In genomic region chr12:7228124-7228523, GRCm38 (mm10) we compare ENCODE assay signal across 32 mouse cellular contexts.
A peak's percentile ranks its signal among the peaks of the same experiment; 100 is the strongest.
DNase-seq lines count a peak whose midpoint lies in the region; ATAC-seq lines count a peak whose summit lies in the region.
"Had no signal": no experiment of that assay in that cellular context is flagged by ENCODE, and none has a peak within 500 bp of the region (broad histone marks: within the 10 kb centered on the region; RNA-seq: fewer than 3 reads in every experiment).

No protein-coding gene starts in this region.

- H3K9ac ChIP-seq in forebrain, embryonic 14.5 days (ENCODE audit: low read length), result no peak overlapping the region
- H3K9ac ChIP-seq in forebrain, embryonic 16.5 days (replicated peaks; ENCODE audit: low read depth, low read length), result no peak overlapping the region
- no peak overlapping the region for H3K9ac ChIP-seq in forebrain, embryonic 13.5 days
- H3K9ac ChIP-seq: embryonic facial prominence, embryonic 15.5 days; forebrain, embryonic 15.5 days; heart, embryonic 13.5 days; hindbrain, embryonic 14.5 days; limb, embryonic 15.5 days; liver, embryonic 13.5 days; midbrain, embryonic 12.5 days; neural tube, embryonic 12.5 days; stomach, embryonic 15.5 days had no signal

- no peak overlapping the region for H3K4me3 ChIP-seq in forebrain, embryonic 14.5 days (ENCODE audit: low read depth, low read length)
- no peak overlapping the region for H3K4me3 ChIP-seq in forebrain, embryonic 16.5 days (replicated peaks; ENCODE audit: low read length)
- no peak overlapping the region for H3K4me3 ChIP-seq in forebrain, embryonic 13.5 days
- H3K4me3 ChIP-seq: embryonic facial prominence, embryonic 15.5 days; forebrain, embryonic 15.5 days; heart, adult 2 months; heart, embryonic 13.5 days; limb, embryonic 10.5 days; limb, embryonic 15.5 days; liver, embryonic 13.5 days; megakaryocyte, embryonic 14.5 days; midbrain, embryonic 12.5 days; myocyte; neural tube, embryonic 12.5 days; stomach, embryonic 15.5 days had no signal

- H3K36me3 ChIP-seq in forebrain, embryonic 14.5 days (ENCODE audit: control insufficient read depth, insufficient read depth, low read length), result no peaks in the 10 kb centered on the region
- H3K36me3 ChIP-seq in forebrain, embryonic 16.5 days (ENCODE audit: control insufficient read depth, insufficient read depth), result no peaks in the 10 kb centered on the region
- H3K36me3 ChIP-seq in forebrain, embryonic 13.5 days (ENCODE audit: poor library complexity, severe bottlenecking), result no peaks in the 10 kb centered on the region
- H3K36me3 ChIP-seq: embryonic facial prominence, embryonic 15.5 days; forebrain, embryonic 15.5 days; G1E; heart, embryonic 13.5 days; limb, embryonic 10.5 days; limb, embryonic 15.5 days; liver, embryonic 13.5 days; midbrain, embryonic 12.5 days; neural tube, embryonic 12.5 days; stomach, embryonic 15.5 days had no signal

- no peaks in the 10 kb centered on the region for H3K4me1 ChIP-seq in forebrain, embryonic 14.5 days (ENCODE audit: control insufficient read depth, insufficient read depth, low read length)
- H3K4me1 ChIP-seq in forebrain, embryonic 16.5 days (replicated peaks; ENCODE audit: control insufficient read depth, insufficient read depth, low read length), result no peaks in the 10 kb centered on the region
- H3K4me1 ChIP-seq in forebrain, embryonic 13.5 days, result no peaks in the 10 kb centered on the region
- H3K4me1 ChIP-seq: embryonic facial prominence, embryonic 15.5 days; forebrain, embryonic 15.5 days; heart, embryonic 13.5 days; limb, embryonic 10.5 days; limb, embryonic 15.5 days; liver, embryonic 13.5 days; megakaryocyte, embryonic 14.5 days; midbrain, embryonic 12.5 days; neural tube, embryonic 12.5 days; stomach, embryonic 15.5 days had no signal

- no peak for ATAC-seq in forebrain, embryonic 14.5 days
- no peak for ATAC-seq in forebrain, embryonic 16.5 days
- no peak for ATAC-seq in forebrain, embryonic 13.5 days
- ATAC-seq: forebrain, embryonic 15.5 days; intestine, postnatal 0 days; lung, postnatal 0 days had no signal

- 62% methylated on average over 2 of the region's 2 CpGs for WGBS in forebrain, embryonic 14.5 days
- WGBS in forebrain, embryonic 16.5 days, result 46% methylated on average over 2 of the region's 2 CpGs
- 66% methylated on average over 2 of the region's 2 CpGs for WGBS in forebrain, embryonic 13.5 days

- no peak overlapping the region for H3K27ac ChIP-seq in forebrain, embryonic 14.5 days (ENCODE audit: low read depth, low read length)
- no peak overlapping the region for H3K27ac ChIP-seq in forebrain, embryonic 16.5 days (ENCODE audit: low read length)
- H3K27ac ChIP-seq in forebrain, embryonic 13.5 days, result no peak overlapping the region
- H3K27ac ChIP-seq: embryonic facial prominence, embryonic 15.5 days; forebrain, embryonic 15.5 days; heart, adult 2 months; heart, embryonic 13.5 days; hindbrain, embryonic 14.5 days; limb, embryonic 10.5 days; limb, embryonic 15.5 days; liver, embryonic 13.5 days; midbrain, embryonic 12.5 days; neural tube, embryonic 12.5 days; stomach, embryonic 15.5 days had no signal

- H3K9me3 ChIP-seq in forebrain, embryonic 14.5 days (replicated peaks; ENCODE audit: control insufficient read depth, low read length), result no peaks in the 10 kb centered on the region
- no peaks in the 10 kb centered on the region for H3K9me3 ChIP-seq in forebrain, embryonic 16.5 days (ENCODE audit: control insufficient read depth, low read length)
- no peaks in the 10 kb centered on the region for H3K9me3 ChIP-seq in forebrain, embryonic 13.5 days (replicated peaks)
- H3K9me3 ChIP-seq: embryonic facial prominence, embryonic 15.5 days; forebrain, embryonic 15.5 days; heart, embryonic 13.5 days; limb, embryonic 10.5 days; limb, embryonic 15.5 days; liver, embryonic 13.5 days; megakaryocyte, embryonic 14.5 days; midbrain, embryonic 12.5 days; neural tube, embryonic 12.5 days; stomach, embryonic 15.5 days had no signal

- H3K4me2 ChIP-seq in forebrain, embryonic 14.5 days (ENCODE audit: low read length), result no peak overlapping the region
- H3K4me2 ChIP-seq in forebrain, embryonic 16.5 days (ENCODE audit: low read length), result no peak overlapping the region
- no peak overlapping the region for H3K4me2 ChIP-seq in forebrain, embryonic 13.5 days
- H3K4me2 ChIP-seq: embryonic facial prominence, embryonic 15.5 days; forebrain, embryonic 15.5 days; heart, embryonic 13.5 days; hindbrain, embryonic 14.5 days; limb, embryonic 15.5 days; liver, embryonic 13.5 days; midbrain, embryonic 12.5 days; neural tube, embryonic 12.5 days; stomach, embryonic 15.5 days had no signal

- no peaks in the 10 kb centered on the region for H3K27me3 ChIP-seq in forebrain, embryonic 14.5 days (replicated peaks; ENCODE audit: control insufficient read depth, insufficient read depth, low read length)
- no peaks in the 10 kb centered on the region for H3K27me3 ChIP-seq in forebrain, embryonic 16.5 days (replicated peaks; ENCODE audit: control insufficient read depth, insufficient read depth, low read length)
- H3K27me3 ChIP-seq in forebrain, embryonic 13.5 days, result no peaks in the 10 kb centered on the region
- H3K27me3 ChIP-seq: embryonic facial prominence, embryonic 15.5 days; forebrain, embryonic 15.5 days; heart, embryonic 13.5 days; limb, embryonic 15.5 days; liver, embryonic 13.5 days; megakaryocyte, embryonic 14.5 days; midbrain, embryonic 12.5 days; neural tube, embryonic 12.5 days; stomach, embryonic 15.5 days had no signal

- DNase-seq in forebrain, embryonic 14.5 days (ENCODE audit: low spot score), result peak; percentile 13
- peak; percentile 8 for DNase-seq in layer of hippocampus, adult 9-11 months
- DNase-seq in layer of hippocampus, postnatal 25 days (ENCODE audit: extremely low spot score in 1 of 2, low spot score in 1 of 2), result no peak
- DNase-seq in right cerebral cortex, adult 18-20 months, result peak; percentile 35
- DNase-seq in right cerebral cortex, postnatal 4 days, result no peak
- peak; percentile 4 to 53 for DNase-seq in right cerebral cortex, postnatal 36 days (ENCODE audit: low spot score in 2 of 2)
- DNase-seq: adrenal gland, adult 8-10 months; cerebellum, adult 11-12 months; heart, adult 2 months; heart, postnatal 10 days; kidney, adult 9 months; kidney, postnatal 10 days; liver, embryonic 13.5 days; lung, adult 18-20 months; lung, postnatal 4 days; thymus, postnatal 25 days had no signal

Comparison
In these comparisons a context has a peak if more than half of its experiments do, and no peak if none do; other contexts are left out.
1. DNase-seq: peak in forebrain, embryonic 14.5 days (single experiment), layer of hippocampus, adult 9-11 months (single experiment), right cerebral cortex, adult 18-20 months (single experiment) and right cerebral cortex, postnatal 36 days (2 of 2); none in layer of hippocampus, postnatal 25 days (0 of 2) and right cerebral cortex, postnatal 4 days (single experiment).